Mouse (Mus musculus) adrenal gland, postnatal 0 days (tissue): ENCODE measurements around the gene Hid1. TPM values are rescaled to one million over a fixed set of nuclear protein-coding genes. Genes with fewer than 3 reads are reported as not detected.

Experiments
- polyA plus RNA-seq: library from polyadenylated mRNA; unstranded; fragments of >200 nt; fragmentation: Nextera tagmentation; extraction: Ambion mirVana; gene quantifications from 2 replicates; pipeline ENCODE4 v1.2.1, GENCODE M21; 2015

Hid1 gene
- polyA plus RNA-seq: 20.9 and 34.4 TPM in 2 replicates

DNA sequence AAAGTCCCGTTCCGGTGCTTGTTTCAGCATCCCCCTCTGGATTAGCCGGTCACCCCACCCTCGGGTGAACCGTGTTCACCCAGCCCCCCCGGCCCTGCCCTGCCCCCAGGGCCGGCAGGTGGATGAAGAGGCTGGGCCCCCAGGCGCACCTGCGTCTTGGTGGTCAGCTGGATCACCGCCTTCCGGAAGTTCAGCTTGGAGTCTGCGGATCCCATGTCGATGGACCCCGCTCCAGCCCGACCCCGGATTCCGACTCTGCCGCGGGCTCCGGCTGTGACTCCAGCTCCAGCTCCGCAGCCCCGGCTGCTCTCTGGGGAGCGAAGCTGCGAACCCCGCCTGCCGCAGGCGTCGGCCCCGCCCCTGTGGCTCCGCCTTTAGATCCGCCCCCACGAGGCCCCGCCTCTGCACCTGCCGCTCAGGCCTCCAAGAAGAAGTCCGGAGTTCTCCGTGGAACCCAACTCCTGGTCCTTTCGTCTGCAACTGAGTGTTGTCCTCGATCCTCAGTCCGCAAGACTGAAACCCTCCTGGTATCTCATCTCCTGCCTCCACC, at the start of gene Hid1:
TSS of gene Hid1 (minus strand) at position 362 of the 550 bp plus-strand sequence.

DNA sequence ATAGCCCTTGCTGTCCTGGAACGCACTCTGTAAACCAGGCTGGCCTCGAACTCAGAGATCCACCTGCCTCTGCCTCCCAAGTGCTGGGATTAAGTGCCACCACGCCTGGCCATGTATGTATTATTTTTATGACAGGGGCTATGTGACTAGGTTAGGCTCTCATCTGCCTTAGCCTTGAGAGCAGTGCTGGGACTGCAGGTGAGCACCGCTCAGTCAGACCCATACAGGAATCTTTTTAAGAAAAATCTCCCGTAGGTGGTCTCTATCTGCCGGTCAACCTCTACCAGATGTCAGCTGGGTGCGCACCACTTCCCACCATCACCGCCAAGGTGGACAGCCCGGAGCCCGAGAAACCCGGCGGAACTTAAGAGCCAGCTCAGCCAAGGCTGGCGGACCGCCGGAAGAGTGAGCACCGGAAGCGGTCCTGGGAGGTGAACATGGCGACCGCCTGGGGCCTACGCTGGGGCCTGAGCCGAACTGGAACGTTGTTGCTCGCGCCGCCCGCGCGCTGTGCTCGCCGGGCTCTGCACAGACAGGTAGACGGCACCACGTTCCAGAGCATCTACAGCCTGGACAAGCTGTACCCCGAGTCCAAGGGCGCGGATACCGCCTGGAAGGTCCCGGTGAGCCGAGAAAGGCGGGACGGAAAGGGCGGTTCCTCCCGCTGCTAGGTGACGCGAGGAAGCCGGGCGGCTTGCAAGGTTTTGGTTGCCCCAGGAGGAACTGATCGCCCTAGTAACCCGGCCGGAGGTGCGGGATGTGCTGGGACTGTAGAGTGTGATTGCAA, 36.0 kb upstream of the Hid1 start, which contains the start of gene Mrpl58:
TSS of gene Mrpl58 (plus strand) at position 415 of the 787 bp plus-strand sequence.

DNA sequence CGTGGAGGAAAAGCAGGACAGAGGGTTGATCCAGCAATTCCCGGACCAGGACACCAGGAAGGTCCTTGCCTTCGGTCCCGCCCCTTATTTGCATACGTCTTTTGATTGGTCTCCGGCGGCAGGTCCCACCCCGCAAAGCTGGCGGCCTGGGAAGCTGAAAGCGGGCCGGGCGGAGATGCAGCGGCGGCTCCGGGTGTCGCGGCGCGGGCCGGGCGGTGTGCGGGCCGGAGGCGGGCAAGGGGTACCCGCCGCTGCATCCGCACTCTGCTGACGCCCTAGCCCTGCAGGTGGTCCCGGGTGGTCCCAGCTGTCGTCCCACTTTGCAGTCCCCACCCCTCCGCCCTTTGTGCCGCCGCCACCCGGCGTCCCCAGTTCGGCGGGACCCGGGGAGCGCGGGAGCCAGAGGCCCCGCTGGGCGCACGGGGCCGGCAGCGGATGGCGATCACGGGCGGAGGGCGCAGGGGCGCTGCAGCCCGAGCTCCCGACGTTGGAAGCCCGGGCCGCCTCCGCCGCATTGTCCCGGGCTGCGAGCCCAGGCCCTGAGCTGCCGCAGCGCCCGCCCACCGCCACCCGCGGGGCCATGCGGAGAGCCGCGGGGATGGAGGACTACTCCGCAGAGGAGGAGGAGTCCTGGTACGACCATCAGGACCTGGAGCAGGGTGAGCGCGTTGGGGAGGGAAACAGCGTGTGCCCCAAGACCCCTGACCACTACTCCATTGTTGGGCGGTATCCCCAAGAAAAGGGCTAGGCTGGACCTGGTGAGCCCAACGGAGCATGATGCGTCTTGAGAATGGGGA, 14.4 kb upstream of the Hid1 start, which contains the start of gene Cdr2l:
TSS of gene Cdr2l (plus strand) at position 174 of the 797 bp plus-strand sequence.

GRCm38 (mm10) chr11:115334531-115334930, 33.0 kb downstream of the Hid1 start, which contains the start of gene Otop3:
Gene Otop3, plus strand, starts transcription at chr11:115334731.

GRCm38 (mm10) chr11:115321906-115322693, 45.5 kb downstream of the Hid1 start, which contains the start of gene Ush1g:
Gene Ush1g, minus strand, starts transcription at chr11:115322041.

GRCm38 (mm10) chr11:115306863-115307262, 60.7 kb downstream of the Hid1 start, which contains the start of gene Otop2:
Gene Otop2, plus strand, starts transcription at chr11:115307163.

Other genes with a start within 250 kb of the Hid1 start
- 2.1 and 3.0 TPM in 2 replicates for gene Cd300lf, start 233.8 kb downstream of the Hid1 start, polyA plus RNA-seq
- gene Slc9a3r1, start 204.4 kb downstream of the Hid1 start, polyA plus RNA-seq: 38.7 and 39.4 TPM in 2 replicates
- gene Tmem104, start 180.3 kb downstream of the Hid1 start, polyA plus RNA-seq: 10.0 and 10.9 TPM in 2 replicates
- gene Nat9, start 179.9 kb downstream of the Hid1 start, polyA plus RNA-seq: 20.1 and 32.7 TPM in 2 replicates
- gene Grin2c, start 100.5 kb downstream of the Hid1 start, polyA plus RNA-seq: 0.28 and 0.81 TPM in 2 replicates
- 197 and 648 TPM in 2 replicates for gene Fdxr, start 90.7 kb downstream of the Hid1 start, polyA plus RNA-seq
- 2.4 and 5.1 TPM in 2 replicates for gene Fads6, start 70.1 kb downstream of the Hid1 start, polyA plus RNA-seq
- gene Otop2, start 60.6 kb downstream of the Hid1 start, polyA plus RNA-seq: not detected in 2 replicates
- gene Ush1g, start 45.7 kb downstream of the Hid1 start, polyA plus RNA-seq: 0.25 and 0.33 TPM in 2 replicates
- 0.06 and 0.72 TPM in 2 replicates for gene Otop3, start 33.0 kb downstream of the Hid1 start, polyA plus RNA-seq
- gene Cdr2l, start 14.2 kb upstream of the Hid1 start, polyA plus RNA-seq: 14.3 and 16.0 TPM in 2 replicates
- 196 and 213 TPM in 2 replicates for gene Mrpl58, start 36.0 kb upstream of the Hid1 start, polyA plus RNA-seq
- gene Atp5h, start 52.2 kb upstream of the Hid1 start, polyA plus RNA-seq: 1,031 and 1,050 TPM in 2 replicates
- gene Kctd2, start 52.4 kb upstream of the Hid1 start, polyA plus RNA-seq: 24.6 and 37.0 TPM in 2 replicates
- gene Trim80, start 72.8 kb upstream of the Hid1 start, polyA plus RNA-seq: 0.07 and 0.22 TPM in 2 replicates
- 0.79 and 1.4 TPM in 2 replicates for gene Slc16a5, start 94.7 kb upstream of the Hid1 start, polyA plus RNA-seq
- gene Armc7, start 107.9 kb upstream of the Hid1 start, polyA plus RNA-seq: 5.6 and 7.3 TPM in 2 replicates
- gene Nt5c, start 124.1 kb upstream of the Hid1 start, polyA plus RNA-seq: 163 and 190 TPM in 2 replicates
- gene Jpt1, start 146.6 kb upstream of the Hid1 start, polyA plus RNA-seq: 241 and 379 TPM in 2 replicates
- 772 and 779 TPM in 2 replicates for gene Sumo2, start 168.5 kb upstream of the Hid1 start, polyA plus RNA-seq
- gene Nup85, start 196.7 kb upstream of the Hid1 start, polyA plus RNA-seq: 52.3 and 70.3 TPM in 2 replicates
- 77.5 and 103 TPM in 2 replicates for gene Mrps7, start 236.2 kb upstream of the Hid1 start, polyA plus RNA-seq
- 6.3 and 7.5 TPM in 2 replicates for gene Gga3, start 236.3 kb upstream of the Hid1 start, polyA plus RNA-seq
- gene Mif4gd, start 245.2 kb upstream of the Hid1 start, polyA plus RNA-seq: 69.5 and 153 TPM in 2 replicates